Mouse (Mus musculus): ENCODE results near the gene Stard8. TPM values are rescaled to one million over a fixed set of nuclear protein-coding genes. Genes with fewer than 3 reads are reported as not detected.
"Not testable (repeated sequence)": the region's sequence is repeated elsewhere in the genome, so short reads cannot be mapped to it uniquely, and the experiment has no call there.

The Stard8 gene
- polyA plus RNA-seq, 1 experiment from 2014 or later: 17.5 TPM

GRCm38 (mm10) chrX:99078374-99078892 lies 75.4 kb downstream of the Stard8 start:
- peaks cover 17% of the 10 kb centered on the region; the same call in 1 of the 2 replicates for H3K27me3 ChIP-seq (ENCODE audit: insufficient read depth, poor library complexity, severe bottlenecking)
- WGBS: 73% methylated on average over 5 of the region's 7 CpGs
- not testable (repeated sequence) for H3K4me3 ChIP-seq; H3K9me3 ChIP-seq; H3K36me3 ChIP-seq; H3K27ac ChIP-seq; DNase-seq (ENCODE audit: low spot score); H3K4me1 ChIP-seq (replicated peaks)

- H3K27ac ChIP-seq: no peak overlapping the region
- H3K4me3 ChIP-seq: no peak overlapping the region
- WGBS: 77% methylated on average over 2 of the region's 2 CpGs
- H3K27me3 ChIP-seq (ENCODE audit: insufficient read depth, poor library complexity, severe bottlenecking): peaks cover 61% of the 10 kb centered on the region
- no peaks in the 10 kb centered on the region for H3K36me3 ChIP-seq
- DNase-seq (ENCODE audit: low spot score): no peak
- H3K4me1 ChIP-seq (replicated peaks): no peaks in the 10 kb centered on the region
- H3K9me3 ChIP-seq: no peaks in the 10 kb centered on the region
Observed at GRCm38 (mm10) chrX:99092704-99093103, 89.7 kb downstream of the Stard8 start.

- H3K27ac ChIP-seq; H3K4me3 ChIP-seq; H3K9me3 ChIP-seq; DNase-seq (ENCODE audit: low spot score); H3K36me3 ChIP-seq: not testable (repeated sequence)
- 74% methylated on average over 7 of the region's 10 CpGs for WGBS
- H3K4me1 ChIP-seq (replicated peaks): peaks cover 14% of the 10 kb centered on the region
- H3K27me3 ChIP-seq (ENCODE audit: insufficient read depth, poor library complexity, severe bottlenecking): peaks cover 24% of the 10 kb centered on the region
Observed at GRCm38 (mm10) chrX:99111088-99111724, 108.2 kb downstream of the Stard8 start.

- H3K36me3 ChIP-seq: no peaks in the 10 kb centered on the region
- peaks cover 39% of the 10 kb centered on the region for H3K27me3 ChIP-seq (ENCODE audit: insufficient read depth, poor library complexity, severe bottlenecking)
- H3K27ac ChIP-seq: no peak overlapping the region
- 92% methylated on average over 5 of the region's 5 CpGs for WGBS
- DNase-seq (ENCODE audit: low spot score): no peak
- H3K4me3 ChIP-seq: no peak overlapping the region
- no peaks in the 10 kb centered on the region for H3K9me3 ChIP-seq
- H3K4me1 ChIP-seq (replicated peaks): no peaks in the 10 kb centered on the region
Observed at GRCm38 (mm10) chrX:99119510-99119909, 116.5 kb downstream of the Stard8 start.

Other genes starting within 250 kb of the Stard8 start
- 15.6 and 20.9 TPM in 2 replicates for gene Ophn1, start 112.2 kb upstream of the Stard8 start, polyA plus RNA-seq (2016; fragmentation: Nextera tagmentation; extraction: Ambion mirVana)
- 15.6 and 20.0 TPM in 2 replicates for gene Yipf6, start 66.9 kb upstream of the Stard8 start, polyA plus RNA-seq (2016; fragmentation: Nextera tagmentation; extraction: Ambion mirVana)
- gene Efnb1, start 132.9 kb downstream of the Stard8 start, polyA plus RNA-seq (2016; fragmentation: Nextera tagmentation; extraction: Ambion mirVana): 48.9 and 52.6 TPM in 2 replicates

Measured in hindbrain, embryonic 10.5 days (tissue).